Mouse (Mus musculus) monocyte, adult 5-6 weeks (primary cell): ENCODE measurements around the gene Sh3gl1. TPM values are rescaled to one million over a fixed set of nuclear protein-coding genes. Genes with fewer than 3 reads are reported as not detected.

Source experiments
- ATAC-seq: fragments of 153-309, 156-312 bp; replicated peaks from 2 replicates; pipeline ENCODE4 v1.8.0; 2017; ENCODE audit warnings: mild to moderate bottlenecking; ENCODE audit not compliant: low TSS enrichment, insufficient number of reproducible peaks, severe bottlenecking, poor library complexity, low FRiP score
- total RNA-seq: library from RNA; stranded (forward); fragments of 200-1000, 200-491, 200-594 nt; gene quantifications from 3 replicates; pipeline ENCODE4 v1.2.3, GENCODE M21; 2017

Gene Sh3gl1
- total RNA-seq, 1 experiment from 2014 or later, result 22.4 TPM

- ATAC-seq, result peak; percentile 57
These were observed 13.0 kb downstream of the Sh3gl1 start for GRCm38 (mm10) chr17:56023386-56023785.

GRCm38 (mm10) chr17:56022989-56023290, 13.5 kb downstream of the Sh3gl1 start:
- ATAC-seq, result no peak

GRCm38 (mm10) chr17:56022131-56022988, 14.1 kb downstream of the Sh3gl1 start:
- no peak for ATAC-seq

GRCm38 (mm10) chr17:56021161-56021910, 15.1 kb downstream of the Sh3gl1 start:
- no peak for ATAC-seq

GRCm38 (mm10) chr17:56020400-56021084, 15.9 kb downstream of the Sh3gl1 start:
- no peak for ATAC-seq

- no peak for ATAC-seq
These were observed 17.9 kb downstream of the Sh3gl1 start for GRCm38 (mm10) chr17:56018347-56019131.

- no peak for ATAC-seq
These were observed 18.6 kb downstream of the Sh3gl1 start for GRCm38 (mm10) chr17:56017848-56018247.

- ATAC-seq, result no peak
These were observed 19.3 kb downstream of the Sh3gl1 start for GRCm38 (mm10) chr17:56016793-56017785.

GRCm38 (mm10) chr17:56016382-56016781, 20.1 kb downstream of the Sh3gl1 start:
- no peak for ATAC-seq

GRCm38 (mm10) chr17:56015293-56015692, 21.1 kb downstream of the Sh3gl1 start:
- no peak for ATAC-seq

GRCm38 (mm10) chr17:56011441-56011840, 25.0 kb downstream of the Sh3gl1 start:
- ATAC-seq, result no peak

- peak; percentile 41; the same call in 1 of the 2 replicates for ATAC-seq
These were observed 25.8 kb downstream of the Sh3gl1 start for GRCm38 (mm10) chr17:56010681-56011080.

- ATAC-seq, result no peak
These were observed 26.2 kb downstream of the Sh3gl1 start for GRCm38 (mm10) chr17:56010255-56010654.

GRCm38 (mm10) chr17:56009962-56010240, 26.5 kb downstream of the Sh3gl1 start:
- ATAC-seq, result no peak

GRCm38 (mm10) chr17:56009088-56009961, 27.1 kb downstream of the Sh3gl1 start:
- peak; percentile 81 for ATAC-seq

- peak; percentile 88 for ATAC-seq
These were observed 27.9 kb downstream of the Sh3gl1 start for GRCm38 (mm10) chr17:56008356-56009087.
